Mouse (Mus musculus): ENCODE measurements around the gene A730071L15Rik. TPM values are rescaled to one million over a fixed set of nuclear protein-coding genes. Genes with fewer than 3 reads are reported as not detected.

A730071L15Rik gene
- polyA plus RNA-seq, 1 experiment from 2014 or later, result 0.53 TPM

DNA sequence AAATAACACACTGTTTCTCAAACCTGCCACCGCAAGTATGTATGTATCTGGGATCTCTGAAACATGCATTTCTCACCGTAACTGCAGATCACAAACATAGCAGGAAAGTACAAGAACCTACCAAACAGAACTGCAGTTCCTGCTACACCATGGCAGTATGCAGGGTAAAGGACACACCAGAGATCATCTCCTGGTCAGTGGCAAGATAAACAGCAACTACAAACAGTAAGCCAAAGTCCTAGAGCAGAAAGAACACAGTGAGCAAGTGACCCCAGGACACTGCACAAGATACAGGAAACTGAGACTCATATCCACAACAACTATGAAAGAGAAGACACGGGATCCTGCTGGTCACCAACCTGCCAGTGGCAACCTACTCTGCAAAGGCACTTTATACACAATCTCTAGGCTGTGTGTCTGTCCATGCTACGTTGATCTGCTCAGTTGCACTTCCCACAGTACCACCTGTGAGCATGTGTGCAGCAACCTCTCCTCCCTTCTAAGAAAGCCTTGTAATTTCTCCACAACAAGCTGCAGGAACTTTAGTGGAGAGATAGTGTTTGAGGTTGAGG is 40.0 kb upstream of the A730071L15Rik start:
- H3K4me1 ChIP-seq (replicated peaks; ENCODE audit: insufficient read depth, low read length), result no peaks in the 10 kb centered on the region
- TF ChIP-seq CTCF (IDR thresholded peaks at IDR 0.05; ENCODE audit: low read depth), result no peak
- 86% methylated on average over 4 of the region's 4 CpGs for WGBS

DNA sequence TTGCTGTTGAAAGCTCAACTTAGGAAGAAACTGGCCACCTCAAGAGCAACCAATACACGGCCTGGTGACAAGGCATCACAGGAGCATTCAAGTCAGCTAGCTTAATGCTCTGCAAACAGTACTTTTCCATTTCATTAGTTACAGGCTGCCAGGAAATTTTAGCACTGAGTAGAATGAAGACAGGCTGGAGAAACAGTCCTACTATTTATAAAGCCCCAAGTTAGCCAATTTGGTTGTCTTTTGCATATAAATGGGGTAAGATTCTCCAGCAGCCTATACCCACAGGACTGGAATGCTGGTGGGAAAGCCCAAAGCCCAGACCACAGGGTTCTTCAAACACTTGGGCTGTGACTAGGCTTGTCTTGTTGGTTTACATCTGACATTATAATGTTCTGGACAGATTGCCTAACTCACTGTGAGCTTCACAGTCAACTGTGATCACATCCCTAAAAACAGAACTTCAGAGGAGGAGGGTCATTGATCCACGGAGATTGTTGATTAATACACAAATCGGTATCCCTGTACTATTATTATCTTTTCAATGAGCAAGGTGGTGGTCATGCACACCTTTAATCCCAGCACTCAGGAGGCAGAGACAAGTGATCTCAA is 39.1 kb upstream of the A730071L15Rik start:
- Histone ChIP-seq H3K4me2 (ENCODE audit: low read length) (no peak overlapping the region), H3K9ac (ENCODE audit: low read depth, low read length) (no peak overlapping the region), H3K4me3 (replicated peaks; ENCODE audit: low read depth, low read length) (no peak overlapping the region), H3K27me3 (ENCODE audit: insufficient read depth, low read length) (no peaks in the 10 kb centered on the region), H3K36me3 (ENCODE audit: insufficient read depth, low read length) (no peaks in the 10 kb centered on the region), H3K9me3 (replicated peaks; ENCODE audit: low read length) (no peaks in the 10 kb centered on the region), H3K27ac (no peak overlapping the region), H3K4me1 (replicated peaks; ENCODE audit: insufficient read depth, low read length) (no peaks in the 10 kb centered on the region)
- no peak for ATAC-seq (replicated peaks; ENCODE audit: low FRiP score, low read depth)
- TF ChIP-seq CTCF (IDR thresholded peaks at IDR 0.05; ENCODE audit: low read depth), result no peak
- no peak for DNase-seq (ENCODE audit: low spot score)
- 83% methylated on average over 3 of the region's 3 CpGs for WGBS

More for the DNA sequence above, 40.0 kb upstream of the A730071L15Rik start:
- no peak overlapping the region for H3K4me2 ChIP-seq (ENCODE audit: low read length)
- H3K4me3 ChIP-seq (replicated peaks; ENCODE audit: low read depth, low read length), result no peak overlapping the region
- DNase-seq (ENCODE audit: low spot score) (no peak), ATAC-seq (replicated peaks; ENCODE audit: low FRiP score, low read depth) (no peak)
- H3K36me3 ChIP-seq (ENCODE audit: insufficient read depth, low read length), result no peaks in the 10 kb centered on the region
- H3K9me3 ChIP-seq (replicated peaks; ENCODE audit: low read length), result no peaks in the 10 kb centered on the region
- no peaks in the 10 kb centered on the region for H3K27me3 ChIP-seq (ENCODE audit: insufficient read depth, low read length)
- H3K27ac ChIP-seq, result no peak overlapping the region
- H3K9ac ChIP-seq (ENCODE audit: low read depth, low read length), result no peak overlapping the region

DNA sequence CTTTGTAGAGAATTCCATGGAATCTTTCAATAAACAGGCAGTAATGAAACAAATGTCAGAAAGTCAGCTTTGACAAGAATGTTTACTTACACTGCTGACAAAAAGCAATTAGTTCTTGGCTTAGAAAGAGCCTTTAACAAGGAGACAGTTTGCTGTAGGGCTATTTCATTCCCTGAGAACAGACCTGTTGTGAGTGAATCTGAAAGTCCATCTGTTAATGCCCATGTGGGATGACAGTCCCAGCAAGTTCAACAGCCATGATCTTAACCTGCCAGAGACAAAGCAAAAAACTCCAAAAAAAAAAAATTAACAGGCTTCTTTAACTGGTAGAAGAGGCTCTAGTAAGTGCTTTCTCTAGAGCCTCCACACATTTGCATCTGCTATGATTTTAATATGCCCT is 38.3 kb upstream of the A730071L15Rik start:
- TF ChIP-seq CTCF (IDR thresholded peaks at IDR 0.05; ENCODE audit: low read depth), result no peak
- Histone ChIP-seq H3K4me3 (replicated peaks; ENCODE audit: low read depth, low read length) (no peak overlapping the region), H3K4me2 (ENCODE audit: low read length) (no peak overlapping the region), H3K9me3 (replicated peaks; ENCODE audit: low read length) (no peaks in the 10 kb centered on the region), H3K27me3 (ENCODE audit: insufficient read depth, low read length) (no peaks in the 10 kb centered on the region), H3K27ac (no peak overlapping the region), H3K4me1 (replicated peaks; ENCODE audit: insufficient read depth, low read length) (no peaks in the 10 kb centered on the region), H3K36me3 (ENCODE audit: insufficient read depth, low read length) (no peaks in the 10 kb centered on the region), H3K9ac (ENCODE audit: low read depth, low read length) (no peak overlapping the region)
- DNase-seq (ENCODE audit: low spot score), result no peak
- no peak for ATAC-seq (replicated peaks; ENCODE audit: low FRiP score, low read depth)

DNA sequence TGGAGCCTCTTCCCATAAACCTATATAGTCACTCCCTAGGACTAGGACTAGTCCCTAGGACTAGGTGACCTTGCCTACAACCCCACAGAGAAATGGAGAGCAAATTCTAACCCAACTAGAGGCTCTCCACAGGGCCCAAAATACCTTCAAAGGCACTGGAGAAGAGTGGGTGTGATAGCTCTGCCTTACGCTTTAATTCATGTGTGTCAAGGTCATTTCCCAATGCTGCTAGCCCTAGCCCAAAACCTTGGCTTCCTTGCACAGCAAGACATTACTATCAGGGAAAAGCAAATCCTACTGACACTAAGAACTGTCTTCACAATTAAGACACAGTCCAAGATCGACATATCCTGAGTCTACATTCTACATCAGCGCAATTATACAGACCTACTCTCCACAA is 36.8 kb upstream of the A730071L15Rik start:
- H3K4me3 ChIP-seq (replicated peaks; ENCODE audit: low read depth, low read length), result no peak overlapping the region
- no peaks in the 10 kb centered on the region for H3K9me3 ChIP-seq (replicated peaks; ENCODE audit: low read length)
- no peaks in the 10 kb centered on the region for H3K27me3 ChIP-seq (ENCODE audit: insufficient read depth, low read length)
- DNase-seq (ENCODE audit: low spot score) (no peak), ATAC-seq (replicated peaks; ENCODE audit: low FRiP score, low read depth) (no peak)
- H3K9ac ChIP-seq (ENCODE audit: low read depth, low read length), result no peak overlapping the region
- H3K36me3 ChIP-seq (ENCODE audit: insufficient read depth, low read length), result no peaks in the 10 kb centered on the region
- TF ChIP-seq CTCF (IDR thresholded peaks at IDR 0.05; ENCODE audit: low read depth), result no peak
- H3K27ac ChIP-seq, result no peak overlapping the region
- WGBS, result 96% methylated on average over 3 of the region's 3 CpGs
- H3K4me2 ChIP-seq (ENCODE audit: low read length), result no peak overlapping the region
- no peaks in the 10 kb centered on the region for H3K4me1 ChIP-seq (replicated peaks; ENCODE audit: insufficient read depth, low read length)

DNA sequence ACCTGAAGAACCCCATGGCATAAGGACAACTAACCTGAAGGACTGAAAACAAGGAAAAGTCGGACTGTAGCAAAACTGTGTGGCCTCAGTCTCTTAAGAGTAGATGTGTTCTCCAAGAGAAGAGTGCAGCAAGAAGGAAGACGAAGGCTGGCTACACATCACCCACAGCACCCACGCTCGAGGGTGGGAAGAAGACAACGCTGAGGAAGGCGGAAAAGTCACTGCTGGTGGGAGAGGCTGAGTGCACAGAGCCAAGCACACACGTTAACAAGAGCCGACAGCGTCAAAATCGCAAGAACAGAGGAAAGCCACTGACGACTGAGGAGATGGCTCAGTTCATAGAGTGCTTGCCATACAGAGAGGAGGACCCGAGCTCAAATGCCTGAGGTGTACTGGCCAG is 36.1 kb upstream of the A730071L15Rik start:
- WGBS, result 86% methylated on average over 12 of the region's 12 CpGs
- H3K9ac ChIP-seq (ENCODE audit: low read depth, low read length), result no peak overlapping the region
- H3K9me3 ChIP-seq (replicated peaks; ENCODE audit: low read length), result no peaks in the 10 kb centered on the region
- no peaks in the 10 kb centered on the region for H3K27me3 ChIP-seq (ENCODE audit: insufficient read depth, low read length)
- no peaks in the 10 kb centered on the region for H3K4me1 ChIP-seq (replicated peaks; ENCODE audit: insufficient read depth, low read length)
- H3K27ac ChIP-seq, result no peak overlapping the region
- DNase-seq (ENCODE audit: low spot score) (no peak), ATAC-seq (replicated peaks; ENCODE audit: low FRiP score, low read depth) (no peak)
- no peaks in the 10 kb centered on the region for H3K36me3 ChIP-seq (ENCODE audit: insufficient read depth, low read length)
- no peak for TF ChIP-seq CTCF (IDR thresholded peaks at IDR 0.05; ENCODE audit: low read depth)
- no peak overlapping the region for H3K4me3 ChIP-seq (replicated peaks; ENCODE audit: low read depth, low read length)
- H3K4me2 ChIP-seq (ENCODE audit: low read length), result no peak overlapping the region

DNA sequence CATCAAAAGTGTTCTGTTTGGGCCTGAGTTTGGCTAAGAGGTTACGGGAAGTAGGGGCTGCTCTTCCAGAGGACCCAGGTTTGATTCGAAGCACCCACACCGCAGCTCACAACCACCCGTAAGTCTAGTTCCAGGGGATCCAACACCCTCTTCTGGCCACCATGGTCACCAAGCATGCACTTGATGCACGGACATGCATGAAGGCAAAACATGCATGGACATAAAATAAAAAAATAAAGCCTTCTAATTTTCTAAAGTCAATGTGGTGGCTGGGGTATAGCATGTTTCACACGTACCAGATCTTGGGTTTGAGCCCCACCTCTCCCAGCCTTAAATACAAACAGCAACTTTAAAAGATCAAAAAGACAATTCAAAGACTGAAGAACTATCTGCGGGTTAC is 35.0 kb upstream of the A730071L15Rik start:
- TF ChIP-seq CTCF (IDR thresholded peaks at IDR 0.05; ENCODE audit: low read depth), result no peak
- Histone ChIP-seq H3K4me2 (ENCODE audit: low read length) (no peak overlapping the region), H3K4me3 (replicated peaks; ENCODE audit: low read depth, low read length) (no peak overlapping the region), H3K9ac (ENCODE audit: low read depth, low read length) (no peak overlapping the region), H3K9me3 (replicated peaks; ENCODE audit: low read length) (no peaks in the 10 kb centered on the region), H3K4me1 (replicated peaks; ENCODE audit: insufficient read depth, low read length) (peaks cover 3% of the 10 kb centered on the region; the same call in 1 of the 2 replicates), H3K27me3 (ENCODE audit: insufficient read depth, low read length) (no peaks in the 10 kb centered on the region), H3K36me3 (ENCODE audit: insufficient read depth, low read length) (no peaks in the 10 kb centered on the region), H3K27ac (no peak overlapping the region)
- WGBS, result 96% methylated on average over 7 of the region's 7 CpGs
- ATAC-seq (replicated peaks; ENCODE audit: low FRiP score, low read depth) (no peak), DNase-seq (ENCODE audit: low spot score) (no peak)

Measured in kidney, postnatal 0 days (tissue).